Mouse (Mus musculus): ENCODE measurements at regions not wholly inside any gene's neighbourhood (a gene's known extent, or its start where the extent isn't known, plus 50 kb on each side); places are given as distances from the start of the nearest gene placed in this dataset.

- no peak for DNase-seq (ENCODE audit: low spot score)
Observed at GRCm38 (mm10) chr2:157633286-157633685, 62.2 kb upstream of the Blcap start.

GRCm38 (mm10) chr2:157635670-157636069 lies 64.6 kb upstream of the Blcap start:
- DNase-seq (ENCODE audit: low spot score), result peak; percentile 84

GRCm38 (mm10) chr2:157640873-157641272 lies 69.8 kb upstream of the Blcap start:
- no peak for DNase-seq (ENCODE audit: low spot score)

- DNase-seq (ENCODE audit: low spot score), result peak; percentile 60
Observed at GRCm38 (mm10) chr2:157663584-157664375, 73.4 kb upstream of the Ctnnbl1 start.

GRCm38 (mm10) chr2:157664481-157664880 lies 72.7 kb upstream of the Ctnnbl1 start:
- DNase-seq (ENCODE audit: low spot score), result no peak

- no peak for DNase-seq (ENCODE audit: low spot score)
Observed at GRCm38 (mm10) chr2:157670191-157670590, 67.0 kb upstream of the Ctnnbl1 start.

- DNase-seq (ENCODE audit: low spot score), result no peak
Observed at GRCm38 (mm10) chr2:157674906-157675305, 62.3 kb upstream of the Ctnnbl1 start.

- DNase-seq (ENCODE audit: low spot score), result no peak
Observed at GRCm38 (mm10) chr2:157676396-157677176, 60.6 kb upstream of the Ctnnbl1 start.

GRCm38 (mm10) chr2:157677262-157677661 lies 59.9 kb upstream of the Ctnnbl1 start:
- no peak for DNase-seq (ENCODE audit: low spot score)

- no peak for DNase-seq (ENCODE audit: low spot score)
Observed at GRCm38 (mm10) chr2:157681931-157682330, 55.3 kb upstream of the Ctnnbl1 start.

All from urinary bladder, postnatal 14 days (tissue).